Mouse (Mus musculus) kidney, postnatal 14 days (tissue): ENCODE results near the gene Agap3.

Experiments used
- DNase-seq: peaks from one replicate; pipeline ENCODE4 v3.0.0; 2022; ENCODE audit warnings: mixed read lengths

Gene Agap3

DNA sequence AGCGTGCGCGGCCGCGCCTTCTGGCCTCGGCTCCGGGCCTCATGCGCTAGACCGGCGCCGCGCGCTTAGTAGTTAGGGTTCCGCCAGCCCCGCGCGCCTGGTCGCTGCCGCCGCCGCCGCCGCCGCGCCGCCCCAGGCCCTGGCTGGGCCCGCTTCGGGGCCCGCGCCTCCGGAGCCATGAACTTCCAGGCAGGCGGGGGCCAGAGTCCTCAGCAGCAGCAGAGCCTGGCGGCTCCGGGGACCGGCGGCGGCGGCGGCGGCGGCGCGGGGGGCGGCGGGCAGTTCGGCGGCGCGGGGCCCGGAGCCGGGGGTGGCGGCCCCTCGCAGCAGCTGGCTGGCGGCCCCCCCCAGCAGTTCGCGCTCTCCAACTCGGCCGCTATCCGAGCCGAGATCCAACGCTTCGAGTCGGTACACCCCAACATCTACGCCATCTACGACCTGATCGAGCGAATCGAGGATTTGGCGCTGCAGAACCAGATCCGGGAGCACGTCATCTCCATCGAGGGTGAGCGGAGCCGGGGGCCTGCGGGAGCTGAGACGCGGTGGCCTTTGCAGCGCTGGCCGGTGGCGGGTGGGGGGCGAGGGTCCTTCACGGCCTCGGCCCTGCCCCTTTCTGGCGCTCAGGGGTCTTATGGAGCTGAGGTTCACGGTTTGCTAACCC lies at the start of gene Agap3:
Agap3 (plus strand) TSS at position 148 of the 661 bp plus-strand sequence.
- peak; percentile 55 for DNase-seq

DNA sequence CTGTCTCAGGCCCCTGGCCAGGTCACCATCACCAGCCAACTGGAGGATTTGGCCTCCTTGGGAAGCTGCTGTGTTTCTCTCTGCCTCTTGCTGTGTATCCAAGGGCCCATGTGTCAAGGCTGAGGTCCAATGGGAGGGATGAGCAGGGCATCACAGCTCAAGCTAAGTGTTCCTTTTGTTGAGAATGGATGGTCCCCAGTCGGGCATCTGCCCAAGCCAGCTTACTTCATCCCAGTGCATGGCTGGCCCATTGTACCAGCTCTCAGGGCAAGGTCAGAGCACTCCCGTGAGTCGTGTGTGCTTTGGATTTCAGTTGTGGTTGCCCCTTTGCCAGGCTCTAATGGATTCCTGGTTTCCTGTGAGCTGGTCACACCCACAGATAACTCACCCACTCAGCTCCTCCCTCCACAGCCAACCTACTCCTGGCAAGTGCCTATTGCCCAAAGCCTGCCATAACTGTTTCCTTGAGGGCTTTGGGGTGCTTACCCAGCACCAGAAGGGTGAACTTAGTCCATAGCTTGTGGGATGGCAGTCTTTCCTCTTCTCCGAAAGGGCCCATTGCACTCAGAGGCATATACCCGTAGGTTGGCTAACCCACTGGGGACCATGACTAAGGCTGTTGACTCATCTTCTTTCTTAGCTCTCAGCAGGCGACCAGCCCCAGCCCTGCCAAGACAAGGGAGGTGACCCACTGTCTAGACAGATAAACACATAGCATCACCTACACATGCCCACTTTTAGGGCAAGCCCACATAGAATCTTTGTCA lies 47.2 kb upstream of the Agap3 start:
- DNase-seq: no peak

DNA sequence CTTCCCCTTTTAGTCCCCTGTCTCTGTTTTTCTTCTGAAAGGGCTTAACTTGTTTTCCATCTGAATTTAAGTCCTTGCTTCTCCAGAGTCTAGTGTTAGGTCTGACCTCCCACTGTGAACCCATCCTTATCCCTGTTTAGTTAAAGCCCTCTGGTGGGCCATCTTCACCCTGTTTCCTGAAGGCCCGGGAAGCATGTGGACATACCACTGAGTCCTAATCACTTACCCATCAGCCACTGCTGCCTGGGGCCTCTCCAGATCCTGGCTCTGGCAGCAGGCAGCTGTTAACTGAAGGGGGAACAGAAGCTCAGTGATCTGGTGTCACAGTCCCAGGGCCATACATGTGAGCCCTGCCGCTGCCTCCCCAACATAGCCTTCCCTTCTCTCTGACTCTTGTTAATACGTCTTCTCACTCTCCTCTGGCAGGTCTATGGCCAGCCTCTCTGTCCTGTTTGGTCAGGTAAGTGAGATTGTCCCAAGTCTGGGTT lies 46.5 kb upstream of the Agap3 start:
- no peak for DNase-seq

DNA sequence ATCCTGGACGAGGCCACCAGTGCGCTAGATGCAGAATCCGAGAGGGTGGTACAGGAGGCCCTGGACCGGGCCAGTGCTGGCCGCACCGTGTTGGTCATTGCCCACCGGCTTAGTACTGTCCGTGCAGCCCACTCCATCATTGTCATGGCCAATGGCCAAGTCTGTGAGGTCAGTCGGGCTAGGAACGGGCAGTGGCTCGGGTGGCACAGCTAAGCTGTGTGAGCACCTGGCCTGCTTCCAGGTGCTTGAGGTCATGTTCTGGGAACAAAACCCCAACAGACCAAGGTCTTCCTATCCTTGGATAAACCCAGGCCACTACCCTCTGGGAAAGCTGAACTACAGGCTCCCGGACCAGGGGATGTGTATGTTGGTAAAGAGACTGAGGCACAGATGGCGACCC lies 43.3 kb upstream of the Agap3 start:
- no peak for DNase-seq

DNA sequence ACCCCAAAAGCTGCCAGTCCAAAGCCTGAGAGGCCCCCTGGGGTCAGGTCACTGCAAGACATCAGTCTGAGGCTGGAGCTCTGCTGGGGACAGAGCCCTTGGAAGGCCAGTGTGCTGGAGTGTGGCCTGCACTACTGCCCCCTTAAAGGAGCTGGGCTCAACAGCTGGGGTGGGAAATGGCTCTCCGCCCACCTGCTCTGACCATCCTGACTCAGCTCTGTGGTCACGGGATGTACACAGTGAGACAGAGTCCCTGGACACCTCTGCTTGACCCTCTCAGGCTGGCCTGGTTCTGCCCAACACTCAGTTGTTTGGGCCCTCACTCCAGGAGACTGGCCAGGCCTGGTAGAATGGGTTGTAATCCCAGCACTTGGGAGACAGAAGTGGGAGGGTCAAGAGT lies 42.5 kb upstream of the Agap3 start:
- DNase-seq: no peak

DNA sequence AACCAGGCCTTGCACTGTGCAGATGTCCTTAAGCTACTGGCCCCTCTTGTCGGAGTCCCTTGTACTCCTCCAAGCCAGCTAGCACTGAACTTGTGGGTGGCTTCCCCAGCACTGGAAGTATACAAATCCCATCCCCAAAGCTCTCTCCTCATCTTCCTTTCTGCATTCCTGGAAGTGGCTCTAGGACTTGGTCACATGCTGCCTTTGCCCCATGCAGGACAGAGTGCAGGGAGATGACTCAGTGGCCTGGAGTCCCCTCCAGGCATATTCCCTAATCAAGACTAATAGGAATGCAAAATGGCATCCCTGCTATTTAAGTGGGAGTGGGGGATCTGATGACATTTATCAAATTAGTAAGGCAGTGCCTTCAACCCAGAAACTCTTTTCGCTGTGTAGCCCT lies 39.9 kb upstream of the Agap3 start:
- no peak for DNase-seq

DNA sequence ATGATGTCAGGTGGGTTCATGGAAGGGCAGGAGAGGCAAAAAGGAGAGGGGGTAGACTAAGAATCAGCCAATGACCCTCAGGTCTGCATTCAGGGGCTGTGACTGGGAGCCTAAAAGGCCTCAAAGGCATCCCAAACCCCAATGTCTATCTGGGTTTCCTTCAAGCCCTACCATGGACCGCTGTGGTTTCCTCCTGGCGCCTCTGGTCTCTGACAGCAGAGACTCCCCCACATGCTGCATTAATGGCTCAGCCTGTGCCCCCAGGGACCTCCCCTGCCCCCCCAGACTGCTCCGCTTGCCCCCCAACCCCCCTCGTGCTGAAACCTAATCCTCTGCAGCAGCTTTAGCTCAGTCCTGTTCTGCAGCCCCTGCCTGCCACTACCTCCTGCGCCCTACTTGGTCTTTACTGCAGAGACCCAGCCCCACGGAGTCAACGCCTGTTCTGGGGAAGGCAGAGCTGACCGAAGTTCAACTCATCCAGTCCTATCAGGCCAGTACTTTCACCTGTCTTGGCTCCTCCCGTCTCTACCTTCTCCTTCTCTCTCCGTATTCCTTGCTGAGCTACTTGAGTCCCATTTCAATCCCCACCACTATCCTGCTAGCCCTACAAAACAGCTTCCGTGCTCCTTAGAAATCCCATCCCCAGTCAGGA lies 38.8 kb upstream of the Agap3 start, which contains the start of gene Asic3:
Asic3 (plus strand) TSS at position 351 of the 652 bp plus-strand sequence.
- no peak for DNase-seq

DNA sequence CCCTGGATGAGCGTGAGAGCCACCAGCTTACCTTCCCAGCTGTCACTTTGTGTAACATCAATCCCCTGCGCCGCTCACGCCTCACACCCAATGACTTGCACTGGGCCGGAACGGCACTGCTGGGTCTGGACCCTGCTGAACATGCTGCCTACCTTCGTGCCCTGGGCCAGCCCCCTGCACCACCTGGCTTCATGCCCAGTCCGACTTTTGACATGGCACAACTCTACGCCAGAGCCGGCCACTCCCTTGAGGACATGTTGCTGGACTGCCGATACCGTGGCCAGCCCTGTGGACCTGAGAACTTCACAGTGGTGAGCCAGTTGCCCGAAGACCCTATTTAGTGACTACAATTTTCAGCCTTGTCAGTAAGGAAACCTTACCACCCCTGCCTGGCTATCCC lies 38.0 kb upstream of the Agap3 start:
- DNase-seq: no peak

DNA sequence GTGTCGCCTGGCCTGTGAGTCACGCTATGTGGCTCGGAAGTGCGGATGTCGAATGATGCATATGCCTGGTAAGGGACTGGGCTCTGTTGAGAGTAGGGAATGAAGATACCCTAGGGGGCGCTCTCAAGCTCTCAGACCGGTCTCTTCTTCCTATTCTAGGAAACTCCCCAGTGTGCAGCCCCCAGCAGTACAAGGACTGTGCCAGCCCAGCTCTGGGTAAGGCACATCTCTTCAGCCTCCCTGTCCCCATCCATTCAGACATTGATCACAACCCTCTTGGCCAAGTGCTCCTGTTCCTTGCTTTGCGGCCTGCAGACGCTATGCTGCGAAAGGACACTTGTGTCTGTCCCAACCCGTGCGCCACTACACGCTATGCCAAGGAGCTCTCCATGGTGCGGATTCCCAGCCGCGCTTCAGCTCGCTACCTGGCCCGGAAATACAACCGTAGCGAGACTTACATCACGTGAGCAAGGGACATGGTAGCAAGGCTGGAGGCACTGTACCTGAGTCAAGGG lies 35.7 kb upstream of the Agap3 start:
- peak; percentile 72 for DNase-seq

DNA sequence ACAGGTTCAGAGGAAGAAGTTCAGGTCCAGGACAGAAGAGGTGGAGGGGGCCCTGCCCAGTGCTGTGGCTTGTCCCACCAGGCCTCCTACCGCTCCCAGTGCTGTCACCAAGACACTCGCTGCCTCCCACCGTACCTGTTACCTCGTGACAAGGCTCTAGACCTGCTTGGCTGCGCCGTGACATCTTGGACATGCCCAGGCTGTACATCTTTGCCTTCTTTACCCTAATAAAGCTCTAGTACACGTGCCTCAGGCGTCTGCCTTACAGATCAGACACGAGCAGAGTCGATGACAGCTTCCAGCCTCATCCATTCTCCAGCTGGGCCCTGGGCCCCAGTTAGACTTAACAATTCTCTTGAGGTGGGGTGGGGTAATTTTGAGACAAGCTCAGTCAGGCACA lies 34.4 kb upstream of the Agap3 start:
- DNase-seq: no peak

DNA sequence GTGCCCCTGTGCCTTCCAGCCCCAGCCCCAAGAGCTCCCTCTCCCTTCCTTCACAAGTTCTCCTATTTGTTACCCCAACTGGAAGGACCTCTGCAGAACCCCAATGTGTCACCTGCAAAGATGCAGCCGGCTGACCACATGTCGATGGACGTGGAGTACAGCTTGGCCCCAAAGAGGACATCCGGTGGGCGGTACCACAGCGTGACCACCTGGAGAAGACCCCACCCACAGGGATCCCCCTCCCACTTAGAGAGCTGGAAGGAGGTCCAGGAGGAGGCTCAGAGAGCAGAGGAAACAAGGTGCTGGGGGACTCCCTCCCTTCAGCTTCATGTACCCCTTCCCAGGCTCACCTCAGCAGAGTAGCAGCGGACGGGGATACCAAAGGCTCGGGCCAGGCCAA lies 31.6 kb upstream of the Agap3 start:
- DNase-seq: no peak

DNA sequence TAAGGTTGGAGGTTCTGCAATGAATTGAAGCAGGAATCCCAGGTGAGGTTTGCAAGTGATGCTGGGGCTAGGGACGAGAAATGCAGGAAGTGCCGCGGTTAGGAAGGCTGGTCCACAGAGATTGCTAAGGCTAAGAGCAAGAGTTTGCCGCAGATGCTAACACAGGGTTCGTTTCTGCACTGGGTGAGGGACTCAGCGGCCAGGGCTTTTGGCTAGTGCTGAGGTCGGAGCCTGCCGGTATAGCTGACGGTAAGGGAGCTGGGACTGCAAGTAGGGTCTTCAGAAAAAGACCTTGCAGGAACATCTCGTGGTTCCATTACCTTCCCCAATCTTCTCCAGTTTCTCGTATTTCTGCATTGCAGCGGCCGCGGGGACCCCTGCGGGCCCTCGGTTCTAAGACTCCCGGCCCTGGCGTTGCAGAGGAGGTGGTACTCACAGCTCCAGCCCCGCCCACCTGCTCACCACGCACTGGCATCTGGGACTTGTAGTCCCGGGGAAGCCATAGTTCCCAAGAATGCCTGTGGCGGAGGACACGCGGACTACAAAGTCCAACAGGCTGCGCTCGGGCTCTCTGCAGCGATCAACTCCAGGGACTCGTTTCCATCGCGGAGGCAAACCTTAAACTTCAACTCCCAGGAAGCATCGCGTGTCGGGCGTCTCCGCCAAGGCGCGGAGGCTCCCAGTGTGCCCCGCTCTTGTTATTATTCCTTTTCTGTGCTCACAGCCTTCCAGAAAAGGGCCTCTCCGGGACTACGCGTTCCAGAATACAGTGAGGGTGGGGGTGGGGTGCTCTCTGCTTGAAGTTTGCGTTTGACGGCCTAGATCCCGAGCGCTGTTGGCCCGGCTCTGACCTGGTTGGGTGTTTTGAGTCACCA lies 28.6 kb upstream of the Agap3 start, which contains the start of the genes Cdk5 and Slc4a2:
Cdk5 (minus strand) TSS at position 402 of the 875 bp plus-strand sequence.
Slc4a2 (plus strand) TSS at position 709 of the 875 bp plus-strand sequence.
- peak; percentile 99 for DNase-seq

DNA sequence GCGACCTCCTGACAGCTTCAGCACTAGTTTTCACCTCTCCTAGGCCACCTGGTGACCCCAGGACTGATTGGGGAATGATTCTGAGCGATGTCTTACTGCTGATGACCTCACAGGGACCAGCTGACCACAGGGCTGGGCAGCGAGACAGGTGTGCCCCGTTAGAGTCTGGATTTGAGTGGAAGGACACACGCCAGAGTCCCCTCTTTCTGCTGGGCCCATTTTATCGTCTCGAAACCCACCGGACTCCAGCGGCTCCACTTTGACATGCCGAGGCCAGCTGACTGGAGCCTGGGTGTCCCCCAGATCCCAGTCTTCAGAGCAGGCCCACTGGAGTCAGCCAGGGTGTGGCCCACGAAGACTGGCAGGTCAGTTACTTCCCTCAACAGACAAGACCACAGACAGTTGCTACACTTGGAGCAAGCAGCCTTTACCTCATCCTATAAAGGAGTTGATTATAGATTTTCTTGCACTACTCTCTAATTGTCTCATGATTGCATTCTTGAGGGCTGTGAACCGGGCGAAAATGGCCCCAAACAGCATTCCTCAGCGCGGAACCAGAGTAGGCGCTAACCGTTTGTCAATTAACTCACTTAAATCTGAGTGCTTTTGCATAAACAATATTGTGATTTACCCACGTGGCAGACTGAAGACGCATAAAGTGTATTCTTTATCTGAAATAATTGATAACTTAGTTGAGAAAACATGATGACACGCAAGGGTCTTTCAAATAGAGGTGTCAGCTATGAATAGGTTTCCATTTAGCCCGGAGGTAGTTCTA lies 27.8 kb upstream of the Agap3 start:
- DNase-seq: no peak

DNA sequence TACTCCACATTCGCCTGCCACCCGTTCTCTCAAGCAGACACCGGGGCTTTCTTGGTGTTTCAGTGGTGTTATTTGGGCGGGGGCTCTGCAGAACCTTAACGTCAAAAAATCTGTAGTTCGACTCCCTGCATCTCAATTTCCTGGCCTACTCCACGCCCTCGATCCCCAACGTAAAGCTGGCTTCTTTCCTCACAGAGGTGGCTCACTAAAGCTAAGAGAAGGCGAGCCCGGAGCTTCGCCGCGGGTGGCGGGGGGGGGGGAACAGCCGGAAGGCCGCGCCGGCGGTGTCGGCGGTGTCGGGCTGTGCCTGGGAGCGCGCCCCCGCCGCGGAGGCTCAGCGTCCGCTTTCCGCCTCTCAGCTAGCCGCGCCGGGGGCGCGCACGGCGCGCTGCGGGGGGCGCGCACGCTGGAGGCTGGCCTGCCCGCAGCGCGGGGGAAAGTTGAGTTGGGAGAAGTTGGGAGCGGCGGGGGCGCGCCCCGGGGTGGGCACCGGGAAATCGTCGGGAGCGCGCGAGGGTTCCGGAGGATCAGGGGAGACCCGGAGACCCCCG lies 27.0 kb upstream of the Agap3 start:
- DNase-seq: peak; percentile 94

DNA sequence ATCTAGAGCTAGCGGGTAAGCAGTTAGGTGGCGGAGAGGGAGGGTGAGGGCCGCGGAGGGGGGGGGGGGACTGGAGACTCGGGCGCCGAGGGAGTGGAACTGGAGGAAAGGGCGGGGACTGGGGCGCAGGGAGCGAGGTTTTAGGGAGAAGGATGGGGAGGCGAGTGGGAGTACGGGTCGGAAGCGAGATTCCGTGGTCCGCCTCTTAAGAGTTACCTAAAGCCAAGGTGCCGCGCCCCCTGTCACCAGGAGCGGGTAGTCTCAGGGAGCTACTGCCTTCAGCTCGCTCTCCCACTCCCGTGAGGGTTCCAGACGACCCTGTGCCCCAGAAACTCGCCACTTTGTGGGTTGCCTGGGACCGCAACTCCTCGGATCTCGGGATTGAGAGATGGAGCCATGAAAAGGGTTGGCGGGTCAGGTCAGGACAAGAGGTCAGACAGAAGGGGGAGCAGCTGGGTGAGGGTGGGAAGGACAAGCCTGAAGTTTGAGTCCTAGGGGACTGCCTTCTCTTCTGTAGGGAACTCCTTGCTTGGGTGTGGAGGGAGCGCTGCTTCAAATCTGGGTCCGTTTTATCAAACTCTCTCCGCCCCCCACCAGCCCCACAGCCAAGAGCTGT lies 26.4 kb upstream of the Agap3 start:
- DNase-seq: no peak

DNA sequence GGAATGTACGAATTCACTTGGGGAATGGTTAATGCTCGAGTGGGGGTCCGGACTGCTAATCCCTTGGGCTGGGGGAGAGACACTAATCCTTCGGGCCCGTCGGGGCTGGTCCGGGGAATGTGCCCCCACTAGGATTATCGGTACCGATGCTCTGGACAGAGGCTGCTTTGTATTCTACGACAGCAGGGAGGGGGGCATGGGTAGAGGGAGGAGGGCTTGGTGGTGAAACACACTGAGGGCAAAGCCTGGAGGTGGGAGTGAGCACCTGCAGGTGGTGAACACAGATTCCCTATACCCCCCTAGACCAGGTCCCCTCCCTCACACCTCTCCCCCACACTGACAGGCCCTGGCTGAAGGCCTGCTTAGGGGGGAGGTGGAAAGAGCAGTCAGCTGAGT lies 25.9 kb upstream of the Agap3 start:
- peak; percentile 33 for DNase-seq

DNA sequence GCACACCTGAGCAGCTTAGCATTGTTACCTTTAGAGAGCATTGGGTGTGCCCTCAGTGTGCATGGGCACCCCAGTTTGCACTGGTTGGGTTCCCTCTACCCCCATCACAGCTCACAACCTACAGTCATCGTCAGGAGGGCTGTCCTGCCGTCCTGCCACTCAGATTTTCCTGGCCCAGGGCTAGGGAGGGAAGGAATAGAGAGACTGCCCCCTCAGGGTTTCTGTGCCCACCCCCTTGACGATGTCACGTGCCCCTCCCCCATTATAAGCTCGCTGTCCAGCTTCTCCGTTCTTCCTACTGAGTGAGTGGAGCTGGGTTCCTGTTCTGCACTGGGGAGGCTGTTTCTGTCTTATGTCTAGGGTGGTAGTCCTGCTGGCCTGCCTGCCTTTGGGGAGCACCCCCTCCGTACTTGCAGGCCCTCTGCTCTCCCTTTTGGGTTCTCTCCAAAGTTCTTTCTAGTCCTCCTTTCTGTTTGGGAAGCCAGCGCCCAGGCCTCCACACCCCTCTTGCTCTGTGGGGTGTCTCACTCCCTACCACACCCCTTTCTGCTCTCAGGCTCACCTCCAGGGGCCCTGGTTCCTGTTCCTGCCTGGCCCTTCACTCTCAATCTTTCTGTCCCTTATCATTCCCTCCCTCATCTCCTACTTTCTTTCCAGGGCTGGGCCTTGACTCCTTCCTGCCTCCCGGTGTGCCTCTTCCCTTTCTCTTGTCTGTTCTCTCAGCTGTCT lies 25.3 kb upstream of the Agap3 start:
- DNase-seq: no peak

DNA sequence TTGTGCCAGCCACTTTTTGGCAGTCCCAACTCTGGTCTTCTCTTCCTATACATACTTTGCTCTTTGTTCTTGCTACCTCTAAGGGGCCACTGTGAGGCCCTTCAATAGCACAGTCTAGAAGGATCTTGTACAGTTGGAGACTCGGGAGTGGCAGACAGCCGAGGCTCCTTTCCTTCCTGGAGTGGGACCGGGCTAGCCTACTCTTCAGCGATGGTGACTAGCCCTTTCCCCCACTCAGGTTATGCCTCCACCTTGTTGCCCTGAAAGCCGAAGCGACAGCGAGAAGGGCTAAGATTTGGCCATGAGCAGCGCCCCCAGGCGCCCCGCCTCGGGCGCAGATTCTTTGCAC lies 24.7 kb upstream of the Agap3 start:
- no peak for DNase-seq

DNA sequence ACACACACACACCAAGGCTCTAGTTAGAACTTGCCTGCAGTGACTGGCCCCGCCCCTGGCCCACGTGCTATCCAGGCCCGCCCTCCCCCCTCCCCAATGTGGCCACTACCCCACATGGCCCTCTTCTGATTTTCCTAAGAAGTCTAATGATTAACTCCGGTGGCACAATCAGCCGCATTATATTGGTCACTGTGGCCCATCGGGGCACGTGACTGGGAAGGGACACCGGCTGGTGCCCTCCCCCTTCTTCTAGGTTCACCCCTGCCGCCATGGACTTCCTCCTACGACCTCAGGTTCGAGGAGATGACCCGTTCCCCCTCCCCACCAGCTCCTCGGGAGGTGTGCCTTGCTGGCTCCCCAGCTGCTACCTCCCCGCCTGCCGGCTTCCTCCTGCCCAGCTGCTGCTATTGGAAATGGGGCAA lies 24.0 kb upstream of the Agap3 start:
- peak; percentile 87 for DNase-seq

DNA sequence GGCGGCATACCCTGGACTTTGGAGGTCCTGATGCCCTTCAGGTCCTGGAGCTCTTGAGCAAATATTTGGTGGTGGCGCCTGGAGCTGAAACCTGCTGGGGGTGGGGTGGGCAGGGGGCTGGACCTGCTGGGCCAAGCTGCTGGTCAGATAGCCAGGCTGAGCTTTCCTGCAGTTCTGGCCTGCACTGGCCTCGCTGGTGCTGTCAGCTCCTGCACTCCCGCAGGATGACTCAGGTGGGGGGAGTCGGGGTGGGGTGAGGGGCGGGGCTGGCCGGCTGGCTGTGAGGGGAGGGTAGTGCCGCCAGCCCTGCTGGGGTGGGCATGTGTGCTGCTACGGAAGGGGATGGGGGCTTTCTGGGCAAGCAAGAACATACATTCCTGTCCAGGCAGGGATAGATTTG lies 23.4 kb upstream of the Agap3 start:
- no peak for DNase-seq
